Mouse (Mus musculus) adipocyte (in vitro differentiated cells): ENCODE measurements around the gene Gm7168.
"Not testable (repeated sequence)": the region's sequence is repeated elsewhere in the genome, so short reads cannot be mapped to it uniquely, and the experiment has no call there.

Experiments used
- DNase-seq: peaks from one replicate; pipeline ENCODE4 v3.0.0-alpha.2; 2016; ENCODE audit warnings: low spot score

Gene Gm7168

GRCm38 (mm10) chr17:13948073-13948472 is at the start of gene Gm7168:
Gene Gm7168 (plus strand): TSS chr17:13948373.
- not testable (repeated sequence) for DNase-seq

GRCm38 (mm10) chr17:13898838-13899237 is 49.3 kb upstream of the Gm7168 start:
- no peak for DNase-seq

GRCm38 (mm10) chr17:13899241-13899640 is 48.9 kb upstream of the Gm7168 start:
- no peak for DNase-seq

GRCm38 (mm10) chr17:13903793-13904192 is 44.4 kb upstream of the Gm7168 start:
- DNase-seq: no peak

- DNase-seq: no peak
Observed at GRCm38 (mm10) chr17:13907082-13907481, 41.1 kb upstream of the Gm7168 start.

GRCm38 (mm10) chr17:13907681-13908080 is 40.5 kb upstream of the Gm7168 start:
- DNase-seq: no peak

GRCm38 (mm10) chr17:13913951-13914350 is 34.2 kb upstream of the Gm7168 start:
- no peak for DNase-seq

- peak; percentile 22 for DNase-seq
Observed at GRCm38 (mm10) chr17:13914531-13914930, 33.6 kb upstream of the Gm7168 start.

GRCm38 (mm10) chr17:13920771-13921170 is 27.4 kb upstream of the Gm7168 start:
- DNase-seq: no peak

- no peak for DNase-seq
Observed at GRCm38 (mm10) chr17:13923418-13923817, 24.8 kb upstream of the Gm7168 start.

- no peak for DNase-seq
Observed at GRCm38 (mm10) chr17:13924588-13924987, 23.6 kb upstream of the Gm7168 start.

GRCm38 (mm10) chr17:13925931-13926330 is 22.2 kb upstream of the Gm7168 start:
- DNase-seq: no peak

- no peak for DNase-seq
Observed at GRCm38 (mm10) chr17:13930421-13930820, 17.8 kb upstream of the Gm7168 start.

- peak; percentile 48 for DNase-seq
Observed at GRCm38 (mm10) chr17:13935364-13935763, 12.8 kb upstream of the Gm7168 start.

- no peak for DNase-seq
Observed at GRCm38 (mm10) chr17:13937787-13938186, 10.4 kb upstream of the Gm7168 start.

- peak; percentile 77 for DNase-seq
Observed at GRCm38 (mm10) chr17:13938652-13939051, 9.5 kb upstream of the Gm7168 start.

- DNase-seq: not testable (repeated sequence)
Observed at GRCm38 (mm10) chr17:13939231-13939630, 8.9 kb upstream of the Gm7168 start.

- peak; percentile 56 for DNase-seq
Observed at GRCm38 (mm10) chr17:13940487-13940886, 7.7 kb upstream of the Gm7168 start.

GRCm38 (mm10) chr17:13951570-13951969 is 3.4 kb downstream of the Gm7168 start:
- not testable (repeated sequence) for DNase-seq

- DNase-seq: not testable (repeated sequence)
Observed at GRCm38 (mm10) chr17:13958129-13958528, 10.0 kb downstream of the Gm7168 start.

- not testable (repeated sequence) for DNase-seq
Observed at GRCm38 (mm10) chr17:13962245-13962644, 14.1 kb downstream of the Gm7168 start.

GRCm38 (mm10) chr17:13965048-13965447 is 16.9 kb downstream of the Gm7168 start:
- DNase-seq: not testable (repeated sequence)

- not testable (repeated sequence) for DNase-seq
Observed at GRCm38 (mm10) chr17:13969917-13970316, 21.7 kb downstream of the Gm7168 start.

- DNase-seq: not testable (repeated sequence)
Observed at GRCm38 (mm10) chr17:13970796-13971195, 22.6 kb downstream of the Gm7168 start.

GRCm38 (mm10) chr17:13987690-13988089 is 39.5 kb downstream of the Gm7168 start:
- DNase-seq: no peak
